Mouse (Mus musculus): Measurements from ENCODE around the gene Shisa3. TPM values are rescaled to one million over a fixed set of nuclear protein-coding genes. Genes with fewer than 3 reads are reported as not detected.

Shisa3 gene
- polyA plus RNA-seq, 1 experiment: not detected

DNA sequence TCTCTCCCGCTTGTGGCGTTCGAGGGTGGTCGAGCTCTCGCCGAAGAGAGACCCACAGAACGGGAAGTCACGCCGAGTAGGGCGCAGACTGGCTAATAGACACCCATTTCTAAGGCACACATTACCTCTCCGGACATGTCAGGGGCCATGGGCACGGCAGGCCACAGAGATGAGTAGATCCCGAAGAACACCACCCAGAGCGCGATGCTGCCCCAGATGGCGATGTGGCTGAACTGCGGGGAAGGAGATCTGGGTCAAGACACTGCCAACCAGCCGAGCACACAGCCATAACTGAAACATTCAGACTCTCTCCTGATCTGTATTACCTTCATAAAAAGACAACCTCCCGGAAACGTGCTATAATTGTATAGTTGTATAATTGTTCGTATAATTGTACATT, 39.9 kb downstream of the Shisa3 start:
- Histone ChIP-seq H3K79me2 (ENCODE audit: control insufficient read depth, insufficient read depth) (no peaks in the 10 kb centered on the region), H3K27me3 (ENCODE audit: control insufficient read depth, insufficient read depth, insufficient read length) (no peaks in the 10 kb centered on the region), H3K79me3 (ENCODE audit: low read depth) (no peaks in the 10 kb centered on the region), H3K4me3 (ENCODE audit: insufficient read depth, poor library complexity, severe bottlenecking) (no peak overlapping the region), H3ac (ENCODE audit: control insufficient read depth, insufficient read length, low read depth) (no peak overlapping the region), H3K36me3 (ENCODE audit: control insufficient read depth, insufficient read depth) (no peaks in the 10 kb centered on the region)
- TF ChIP-seq MYOG (IDR thresholded peaks at IDR 0.05; ENCODE audit: control insufficient read depth, extremely low read depth, insufficient read length) (no peak), MYOD1 (IDR thresholded peaks at IDR 0.05; ENCODE audit: control insufficient read depth, insufficient read length, low read depth) (no peak), CEBPB (IDR thresholded peaks at IDR 0.05; ENCODE audit: low read depth) (no peak), CTCF (IDR thresholded peaks at IDR 0.05; ENCODE audit: control insufficient read depth, insufficient read depth, insufficient read length) (no peak), USF1 (IDR thresholded peaks at IDR 0.05; ENCODE audit: low read depth) (no peak), MAX (IDR thresholded peaks at IDR 0.05) (no peak), FOSL1 (IDR thresholded peaks at IDR 0.05; ENCODE audit: insufficient read depth, low read length, poor library complexity, severe bottlenecking) (no peak)

DNA sequence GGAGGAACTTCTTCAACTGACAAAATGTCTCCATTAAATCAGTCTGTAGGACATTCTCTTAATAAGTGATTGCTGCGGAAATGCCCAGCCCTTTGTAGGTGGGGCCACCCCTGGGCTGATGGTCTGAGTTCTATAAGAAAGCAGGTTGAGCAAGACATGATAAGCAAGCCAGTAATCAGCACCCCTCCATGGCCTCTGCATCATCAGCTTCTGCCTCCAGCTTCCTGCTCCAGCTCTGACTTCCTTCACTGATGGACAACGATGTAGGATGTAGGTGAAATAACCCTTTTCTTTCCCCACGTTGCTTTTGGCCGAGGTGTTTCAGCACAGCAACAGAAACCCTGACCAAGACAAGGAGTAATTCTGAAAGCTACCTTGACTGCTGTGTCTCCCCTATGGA, 41.5 kb downstream of the Shisa3 start:
- H3K27me3 ChIP-seq (ENCODE audit: control insufficient read depth, insufficient read depth, insufficient read length): no peaks in the 10 kb centered on the region
- no peak overlapping the region for H3ac ChIP-seq (ENCODE audit: control insufficient read depth, insufficient read length, low read depth)
- no peak overlapping the region for H3K4me3 ChIP-seq (ENCODE audit: insufficient read depth, poor library complexity, severe bottlenecking)
- no peaks in the 10 kb centered on the region for H3K79me3 ChIP-seq (ENCODE audit: low read depth)
- TF ChIP-seq USF1 (IDR thresholded peaks at IDR 0.05; ENCODE audit: low read depth): no peak
- TF ChIP-seq MYOG (IDR thresholded peaks at IDR 0.05; ENCODE audit: control insufficient read depth, extremely low read depth, insufficient read length): no peak
- no peak for TF ChIP-seq CTCF (IDR thresholded peaks at IDR 0.05; ENCODE audit: control insufficient read depth, insufficient read depth, insufficient read length)
- TF ChIP-seq CEBPB (IDR thresholded peaks at IDR 0.05; ENCODE audit: low read depth): no peak
- no peak for TF ChIP-seq MAX (IDR thresholded peaks at IDR 0.05)
- H3K36me3 ChIP-seq (ENCODE audit: control insufficient read depth, insufficient read depth): no peaks in the 10 kb centered on the region
- H3K79me2 ChIP-seq (ENCODE audit: control insufficient read depth, insufficient read depth): no peaks in the 10 kb centered on the region

DNA sequence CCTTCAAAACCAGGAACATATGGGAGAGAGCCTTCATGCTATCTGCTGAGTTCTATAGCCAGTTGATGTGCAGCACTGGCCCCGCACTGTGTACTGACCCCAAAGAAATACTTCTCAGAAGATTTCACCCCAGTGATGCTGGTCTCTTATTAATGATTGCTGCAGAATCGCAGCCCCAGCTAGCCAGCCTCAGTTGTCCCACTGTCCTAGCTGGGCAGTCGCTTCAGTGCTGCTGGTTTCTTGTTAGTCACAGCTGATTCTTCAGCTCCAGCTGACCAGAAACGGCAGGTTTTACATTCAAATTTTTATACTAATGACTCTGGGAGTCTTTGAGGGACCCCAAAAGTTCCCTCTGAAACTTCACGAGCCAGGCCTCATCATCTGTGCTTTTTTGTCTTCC, 42.3 kb downstream of the Shisa3 start:
- Histone ChIP-seq H3K36me3 (ENCODE audit: control insufficient read depth, insufficient read depth) (no peaks in the 10 kb centered on the region), H3K4me3 (ENCODE audit: insufficient read depth, poor library complexity, severe bottlenecking) (no peak overlapping the region), H3K27me3 (ENCODE audit: control insufficient read depth, insufficient read depth, insufficient read length) (no peaks in the 10 kb centered on the region), H3K79me3 (ENCODE audit: low read depth) (no peaks in the 10 kb centered on the region), H3ac (ENCODE audit: control insufficient read depth, insufficient read length, low read depth) (no peak overlapping the region), H3K79me2 (ENCODE audit: control insufficient read depth, insufficient read depth) (no peaks in the 10 kb centered on the region)
- TF ChIP-seq USF1 (IDR thresholded peaks at IDR 0.05; ENCODE audit: low read depth): no peak
- no peak for TF ChIP-seq MYOG (IDR thresholded peaks at IDR 0.05; ENCODE audit: control insufficient read depth, extremely low read depth, insufficient read length)
- no peak for TF ChIP-seq FOSL1 (IDR thresholded peaks at IDR 0.05; ENCODE audit: insufficient read depth, low read length, poor library complexity, severe bottlenecking)
- no peak for TF ChIP-seq MYOD1 (IDR thresholded peaks at IDR 0.05; ENCODE audit: control insufficient read depth, insufficient read length, low read depth)
- TF ChIP-seq MAX (IDR thresholded peaks at IDR 0.05): no peak
- TF ChIP-seq CTCF (IDR thresholded peaks at IDR 0.05; ENCODE audit: control insufficient read depth, insufficient read depth, insufficient read length): no peak
- no peak for TF ChIP-seq CEBPB (IDR thresholded peaks at IDR 0.05; ENCODE audit: low read depth)

DNA sequence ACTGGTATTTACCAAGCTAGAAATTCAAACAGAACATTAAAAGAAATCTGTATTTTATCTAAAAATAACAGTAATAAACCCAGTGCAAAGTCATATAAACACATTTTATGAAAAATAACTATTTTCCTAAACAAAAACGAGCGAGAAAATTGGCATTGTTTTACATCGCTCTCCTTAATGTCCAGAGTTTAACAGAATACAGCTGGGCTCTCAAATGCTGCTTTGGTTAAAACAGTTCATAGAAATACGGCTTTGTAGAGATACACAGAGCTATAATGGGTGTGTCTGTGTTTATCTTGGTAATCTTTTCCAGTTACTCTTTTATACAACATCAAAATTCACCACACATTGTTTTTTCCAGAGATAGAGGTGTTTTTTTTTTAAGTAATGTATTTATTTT, 44.8 kb downstream of the Shisa3 start:
- TF ChIP-seq FOSL1 (IDR thresholded peaks at IDR 0.05; ENCODE audit: insufficient read depth, low read length, poor library complexity, severe bottlenecking) (no peak), MYOD1 (IDR thresholded peaks at IDR 0.05; ENCODE audit: control insufficient read depth, insufficient read length, low read depth) (no peak), CEBPB (IDR thresholded peaks at IDR 0.05; ENCODE audit: low read depth) (no peak)
- Histone ChIP-seq H3ac (ENCODE audit: control insufficient read depth, insufficient read length, low read depth) (no peak overlapping the region), H3K79me3 (ENCODE audit: low read depth) (no peaks in the 10 kb centered on the region)

DNA sequence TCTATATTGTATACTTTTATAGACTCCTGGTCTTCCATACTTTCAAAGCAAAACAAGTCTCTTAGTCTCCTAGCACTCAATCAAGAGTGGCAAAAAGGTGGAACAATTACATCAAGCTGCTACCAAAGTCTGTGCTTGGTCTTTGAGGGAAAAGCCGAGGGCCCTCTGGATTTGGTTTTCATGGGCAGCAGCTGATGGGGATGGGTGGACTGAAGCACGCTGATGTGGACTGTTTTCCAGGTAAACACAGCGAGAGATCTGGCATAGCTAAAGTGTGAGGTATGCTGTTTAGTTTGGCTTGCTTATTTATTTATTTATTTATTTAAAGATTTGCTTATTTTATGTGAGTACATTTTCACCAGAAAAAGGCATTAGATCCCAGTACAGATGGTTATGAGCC, 45.9 kb downstream of the Shisa3 start:
- no peaks in the 10 kb centered on the region for H3K27me3 ChIP-seq (ENCODE audit: control insufficient read depth, insufficient read depth, insufficient read length)
- no peak overlapping the region for H3K4me3 ChIP-seq (ENCODE audit: insufficient read depth, poor library complexity, severe bottlenecking)
- H3K79me2 ChIP-seq (ENCODE audit: control insufficient read depth, insufficient read depth): no peaks in the 10 kb centered on the region
- no peaks in the 10 kb centered on the region for H3K36me3 ChIP-seq (ENCODE audit: control insufficient read depth, insufficient read depth)
- no peaks in the 10 kb centered on the region for H3K79me3 ChIP-seq (ENCODE audit: low read depth)
- H3ac ChIP-seq (ENCODE audit: control insufficient read depth, insufficient read length, low read depth): no peak overlapping the region
- TF ChIP-seq MYOD1 (IDR thresholded peaks at IDR 0.05; ENCODE audit: control insufficient read depth, insufficient read length, low read depth) (no peak), CTCF (IDR thresholded peaks at IDR 0.05; ENCODE audit: control insufficient read depth, insufficient read depth, insufficient read length) (no peak), CEBPB (IDR thresholded peaks at IDR 0.05; ENCODE audit: low read depth) (no peak), MYOG (IDR thresholded peaks at IDR 0.05; ENCODE audit: control insufficient read depth, extremely low read depth, insufficient read length) (no peak), USF1 (IDR thresholded peaks at IDR 0.05; ENCODE audit: low read depth) (no peak), FOSL1 (IDR thresholded peaks at IDR 0.05; ENCODE audit: insufficient read depth, low read length, poor library complexity, severe bottlenecking) (no peak), MAX (IDR thresholded peaks at IDR 0.05) (no peak)

More for the DNA sequence above, 44.8 kb downstream of the Shisa3 start:
- Histone ChIP-seq H3K79me2 (ENCODE audit: control insufficient read depth, insufficient read depth) (no peaks in the 10 kb centered on the region), H3K4me3 (ENCODE audit: insufficient read depth, poor library complexity, severe bottlenecking) (no peak overlapping the region), H3K27me3 (ENCODE audit: control insufficient read depth, insufficient read depth, insufficient read length) (no peaks in the 10 kb centered on the region), H3K36me3 (ENCODE audit: control insufficient read depth, insufficient read depth) (no peaks in the 10 kb centered on the region)

DNA sequence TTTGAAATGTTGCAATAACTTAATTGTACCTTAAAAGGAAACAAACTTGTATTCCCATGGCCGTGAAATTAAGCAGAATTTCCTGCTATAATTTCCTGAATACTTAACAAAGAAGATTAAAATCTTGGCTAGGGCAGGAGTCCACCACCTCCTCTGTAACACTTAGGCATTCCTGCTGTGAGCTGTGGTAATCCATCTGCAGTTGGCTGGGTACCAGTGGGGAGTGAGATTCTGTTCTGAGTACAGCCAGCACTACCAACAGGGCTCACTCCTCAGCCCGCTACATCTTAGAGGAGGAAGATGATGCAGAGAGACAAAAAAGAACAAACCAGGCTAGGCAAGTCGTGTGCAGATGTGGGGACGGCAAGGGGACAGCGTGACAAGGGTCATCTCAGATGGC, 46.9 kb downstream of the Shisa3 start:
- no peak overlapping the region for H3K4me3 ChIP-seq (ENCODE audit: insufficient read depth, poor library complexity, severe bottlenecking)
- H3K36me3 ChIP-seq (ENCODE audit: control insufficient read depth, insufficient read depth): no peaks in the 10 kb centered on the region
- no peaks in the 10 kb centered on the region for H3K27me3 ChIP-seq (ENCODE audit: control insufficient read depth, insufficient read depth, insufficient read length)
- TF ChIP-seq CEBPB (IDR thresholded peaks at IDR 0.05; ENCODE audit: low read depth) (no peak), USF1 (IDR thresholded peaks at IDR 0.05; ENCODE audit: low read depth) (no peak)
- no peak overlapping the region for H3ac ChIP-seq (ENCODE audit: control insufficient read depth, insufficient read length, low read depth)
- H3K79me3 ChIP-seq (ENCODE audit: low read depth): no peaks in the 10 kb centered on the region
- H3K79me2 ChIP-seq (ENCODE audit: control insufficient read depth, insufficient read depth): no peaks in the 10 kb centered on the region
